Mouse (Mus musculus): ENCODE measurements around the gene Tmeff1.

The Tmeff1 gene

DNA sequence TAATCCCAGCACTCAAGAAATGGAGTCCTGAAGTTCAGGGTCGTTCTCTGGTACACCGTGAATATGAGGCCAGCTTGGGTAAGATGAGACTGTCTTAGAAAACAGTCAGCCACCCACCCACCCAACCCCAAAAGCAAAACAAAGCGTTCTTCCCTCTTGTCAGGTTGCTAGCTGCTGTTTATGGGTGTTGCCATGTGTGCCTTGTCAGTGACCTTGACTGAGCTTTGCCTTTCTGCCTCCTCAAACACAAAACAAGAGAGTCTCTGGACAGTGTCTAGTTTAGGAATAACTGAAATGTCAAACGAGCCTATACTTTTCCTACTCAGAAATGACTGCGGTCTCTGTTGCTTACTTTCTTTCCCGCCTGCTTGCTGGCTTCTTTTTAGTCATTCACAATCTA is 37.3 kb downstream of the Tmeff1 start:
- peak; percentile 58 for DNase-seq (ENCODE audit: low read depth, low spot score)

DNA sequence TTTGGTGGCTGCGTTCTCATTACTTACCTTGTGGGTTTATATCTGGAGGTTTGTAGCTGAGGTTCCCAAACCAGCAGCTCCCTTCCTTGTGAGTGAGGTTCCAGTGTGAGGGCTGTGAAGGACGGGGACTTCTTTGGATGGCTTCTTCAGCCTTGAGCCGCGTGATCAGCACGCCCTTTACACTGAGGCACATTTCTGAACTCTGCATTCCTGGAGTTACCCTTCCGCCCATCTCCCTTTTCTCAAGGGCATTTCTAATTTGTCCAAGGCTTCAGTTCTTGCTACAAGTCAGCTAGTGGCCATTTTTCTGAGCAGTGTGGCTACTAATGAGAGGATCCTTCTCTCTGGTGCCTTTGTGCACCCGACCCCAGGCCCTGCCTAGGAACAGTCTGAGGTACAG is 38.0 kb downstream of the Tmeff1 start:
- peak; percentile 39 for DNase-seq (ENCODE audit: low read depth, low spot score)

DNA sequence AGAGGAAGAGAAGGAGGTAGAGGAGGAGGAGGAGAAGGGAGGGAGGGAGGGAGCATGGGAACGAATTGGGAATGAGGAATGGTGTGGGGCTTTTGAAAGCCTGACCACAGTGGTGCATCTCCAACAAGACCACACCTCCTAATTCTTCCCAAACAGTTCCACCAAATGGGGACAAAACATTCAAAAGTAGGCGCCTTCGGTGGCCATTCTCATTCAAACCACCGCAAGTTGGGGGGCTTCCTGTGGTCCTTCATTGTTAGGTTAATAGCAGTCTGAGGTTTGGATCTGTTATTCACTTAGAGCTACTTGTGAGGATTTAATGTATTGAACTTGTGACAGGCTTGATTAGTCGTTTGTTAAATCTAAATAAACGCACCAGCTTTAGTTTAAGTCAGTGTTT is 40.0 kb downstream of the Tmeff1 start:
- peak; percentile 74 for DNase-seq (ENCODE audit: low read depth, low spot score)

DNA sequence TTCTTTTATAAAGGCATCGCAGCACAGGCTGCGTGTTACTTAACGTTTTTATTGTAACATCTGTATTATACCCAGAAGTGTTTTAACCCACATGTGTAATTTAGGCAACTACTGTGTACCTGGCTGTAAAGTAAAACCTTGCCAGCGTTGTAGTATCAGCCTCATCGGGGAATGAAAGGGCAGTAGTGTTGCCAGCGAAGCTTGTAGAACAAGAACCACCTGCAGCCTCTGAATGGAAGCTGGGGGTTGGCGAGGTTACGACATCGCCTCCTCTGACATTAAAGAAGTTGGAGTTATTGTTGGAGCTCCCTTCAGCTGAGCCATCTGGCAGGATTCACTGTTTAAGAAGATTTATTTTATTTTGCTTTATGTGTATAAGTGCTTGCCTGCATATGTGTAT is 40.9 kb downstream of the Tmeff1 start:
- no peak for DNase-seq (ENCODE audit: low read depth, low spot score)

DNA sequence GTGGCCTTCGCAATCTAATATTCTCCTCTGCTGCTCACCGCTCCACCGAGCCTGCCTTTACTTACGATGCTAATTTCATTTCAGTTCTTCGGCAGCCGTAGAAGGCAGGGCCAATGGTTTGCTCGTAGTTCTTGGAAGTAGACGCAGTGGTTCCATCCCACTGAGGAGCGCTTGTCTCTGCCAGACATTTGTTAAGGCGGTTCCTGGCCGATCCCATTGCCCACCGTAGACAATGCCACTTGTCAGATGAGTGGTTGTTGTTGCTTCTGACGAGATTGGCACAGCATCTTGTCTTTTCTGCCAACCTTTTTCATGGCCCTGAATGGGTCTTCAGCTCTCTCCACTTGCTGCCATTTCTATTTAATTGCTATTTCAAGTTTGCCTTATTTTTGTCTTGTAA is 44.5 kb downstream of the Tmeff1 start:
- DNase-seq (ENCODE audit: low read depth, low spot score), result no peak

DNA sequence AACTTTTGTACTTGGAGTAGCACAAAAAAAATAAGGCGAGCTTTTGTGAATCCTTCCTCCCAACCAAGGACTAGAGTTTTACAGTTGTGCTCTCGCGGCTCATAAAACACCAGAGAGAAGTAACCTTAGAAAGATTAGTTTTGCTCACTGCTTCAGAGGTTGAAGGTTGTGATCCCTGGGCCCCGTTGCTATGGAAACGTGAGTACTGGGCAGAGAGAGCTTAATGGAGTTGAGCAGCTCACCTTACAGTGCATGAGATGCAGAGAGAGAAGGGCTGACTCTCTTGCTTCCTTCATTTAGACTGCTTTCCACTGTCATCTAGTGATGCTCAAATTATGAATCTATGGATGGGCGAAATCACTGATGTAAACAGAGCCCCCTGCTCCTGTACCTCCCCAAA is 48.6 kb downstream of the Tmeff1 start:
- DNase-seq (ENCODE audit: low read depth, low spot score), result no peak

DNA sequence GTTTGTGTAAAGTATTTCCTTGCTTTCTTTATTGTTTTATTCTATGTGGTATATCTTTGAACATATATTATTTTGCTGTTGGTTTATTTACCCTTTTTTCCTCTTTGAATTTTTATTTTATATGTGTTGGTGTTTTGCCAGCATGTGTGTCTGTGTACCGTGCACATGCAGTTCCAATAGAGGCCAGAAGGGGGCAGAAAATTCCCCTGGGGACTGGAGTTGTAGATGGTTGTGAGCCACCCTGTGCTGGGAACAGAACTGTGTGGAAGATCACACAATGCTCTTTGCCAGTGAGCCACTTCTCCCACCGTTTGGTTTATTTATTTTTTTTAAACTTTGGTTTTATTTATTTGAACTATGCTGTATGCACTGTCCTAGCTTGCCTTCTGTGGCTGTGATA is 49.1 kb downstream of the Tmeff1 start:
- DNase-seq (ENCODE audit: low read depth, low spot score), result peak; percentile 63

DNA sequence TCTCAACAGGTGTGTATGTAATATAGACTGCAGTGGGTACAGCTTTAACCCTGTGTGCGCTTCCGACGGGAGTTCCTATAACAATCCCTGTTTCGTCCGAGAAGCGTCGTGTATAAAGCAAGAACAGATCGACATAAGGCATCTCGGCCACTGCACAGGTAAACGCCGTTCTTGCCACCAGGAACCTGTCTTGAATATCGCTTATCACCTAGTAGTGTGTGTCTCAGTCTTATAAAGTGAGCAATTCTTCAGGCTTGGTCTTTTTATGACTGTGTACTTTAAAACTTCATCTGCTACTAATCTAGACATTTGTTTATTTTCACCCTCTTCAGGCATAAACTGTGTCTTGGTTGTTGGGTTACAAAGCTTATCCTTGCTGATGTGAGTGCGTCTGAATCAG is 51.9 kb downstream of the Tmeff1 start:
- DNase-seq (ENCODE audit: low read depth, low spot score), result no peak

DNA sequence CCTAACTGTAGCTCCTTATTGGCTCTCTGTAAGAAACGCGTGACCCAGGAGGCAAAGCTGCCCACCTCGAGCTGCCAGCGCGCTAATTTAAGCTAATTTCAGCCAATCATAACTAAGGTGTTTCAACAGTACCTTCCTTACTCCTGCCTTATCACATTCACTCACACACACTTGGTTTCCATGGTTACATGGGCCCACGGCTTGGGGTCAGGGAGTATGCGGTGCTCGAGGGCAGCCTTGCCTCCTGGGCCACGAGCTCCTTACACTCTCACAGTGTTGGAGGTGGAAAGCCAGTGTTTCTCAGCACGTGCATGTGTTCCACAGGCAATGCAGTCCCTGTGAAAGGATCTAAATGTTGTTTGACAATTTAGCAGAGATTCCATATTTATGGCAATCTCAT is 53.2 kb downstream of the Tmeff1 start:
- no peak for DNase-seq (ENCODE audit: low read depth, low spot score)

DNA sequence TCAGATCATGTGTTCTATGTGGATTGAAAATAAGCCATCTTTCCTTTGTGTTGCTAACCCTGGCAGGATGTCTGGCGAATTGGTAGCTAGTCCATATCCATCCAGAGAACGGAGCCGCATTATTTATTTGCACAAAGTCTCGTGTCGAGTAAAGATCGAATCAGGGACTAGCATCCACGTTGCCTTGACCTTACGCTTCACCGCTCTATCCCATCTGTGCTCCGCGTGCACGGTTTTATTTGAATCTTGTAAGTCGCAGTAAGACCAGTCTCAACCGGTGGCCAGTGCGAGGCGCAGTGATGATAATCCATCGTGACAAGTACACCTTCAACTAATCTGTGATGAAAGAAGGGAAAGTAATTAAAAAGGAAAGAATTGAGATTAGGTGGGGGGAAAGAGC is 54.5 kb downstream of the Tmeff1 start:
- DNase-seq (ENCODE audit: low read depth, low spot score), result no peak

DNA sequence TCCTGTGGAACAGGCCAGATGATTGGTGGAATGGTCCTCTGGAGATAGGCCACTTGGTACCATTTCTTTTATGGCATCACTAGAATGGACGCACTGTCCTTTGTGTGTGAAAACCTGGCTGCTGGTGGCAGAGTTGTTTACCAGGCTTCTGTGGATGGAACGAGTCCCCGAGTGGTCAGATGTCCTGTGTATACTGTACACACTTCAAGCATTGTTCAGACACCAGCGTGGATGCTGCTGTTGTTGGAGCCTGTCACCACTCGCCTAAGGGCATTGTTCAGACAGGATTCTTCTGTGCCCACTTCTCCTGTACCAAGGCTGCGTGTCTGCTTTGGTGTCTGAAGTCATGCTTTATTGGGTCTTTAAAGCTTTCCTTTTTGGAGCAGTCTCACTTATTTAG is 58.8 kb downstream of the Tmeff1 start:
- DNase-seq (ENCODE audit: low read depth, low spot score), result no peak

DNA sequence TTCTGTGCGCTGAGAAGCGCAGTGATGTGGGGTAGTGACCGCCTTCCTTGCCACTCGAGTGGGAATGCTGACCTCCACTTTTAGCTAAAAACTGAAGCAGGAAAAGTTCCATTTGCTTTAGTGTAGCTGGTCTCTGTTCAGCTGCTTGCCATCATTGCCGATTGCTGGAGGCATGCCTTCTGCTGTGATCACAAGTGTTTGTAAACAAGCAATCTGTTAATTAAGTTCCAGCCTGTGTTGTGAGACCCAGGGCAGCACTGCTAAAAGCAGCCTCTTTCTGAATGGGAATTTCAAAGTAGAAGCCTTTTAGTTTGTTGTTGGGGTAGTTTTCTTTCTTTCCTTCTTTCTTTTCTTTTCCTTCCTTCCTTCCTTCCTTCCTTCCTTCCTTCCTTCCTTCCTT is 61.2 kb downstream of the Tmeff1 start:
- DNase-seq (ENCODE audit: low read depth, low spot score), result no peak

DNA sequence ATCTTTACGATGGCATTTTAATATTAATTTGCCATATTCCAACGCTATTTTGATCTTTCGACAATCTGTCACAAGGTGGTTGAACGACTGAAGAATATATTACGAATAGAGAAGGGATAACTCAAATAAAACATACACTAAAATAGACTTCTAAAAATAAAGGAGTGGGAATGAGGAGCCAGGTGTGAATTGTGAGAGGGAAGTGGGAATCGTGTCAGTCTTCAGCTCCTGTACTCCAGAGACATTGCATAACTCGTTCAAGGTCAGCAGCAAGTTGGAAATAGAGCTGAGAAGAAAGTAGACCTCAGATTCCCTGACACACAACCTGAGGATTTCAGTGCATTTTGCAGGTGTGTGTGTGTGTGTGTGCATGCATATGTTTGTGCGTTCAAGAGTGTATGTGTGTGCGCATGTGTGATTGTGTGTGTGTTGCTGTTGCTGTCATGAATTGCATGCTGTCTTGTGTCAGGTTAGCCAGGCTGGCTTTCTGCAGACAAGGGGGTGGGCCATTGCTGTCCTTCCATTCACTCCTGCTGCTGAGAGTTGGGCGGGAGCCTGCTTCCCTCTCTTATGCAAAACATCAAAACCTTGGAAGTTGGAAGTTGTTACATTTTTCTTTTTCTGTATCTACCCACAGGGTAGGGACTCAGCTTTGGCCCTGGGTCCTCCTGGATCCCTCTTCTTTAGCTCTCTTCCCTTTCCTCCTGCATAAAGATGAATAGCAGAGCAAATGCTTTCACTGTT is 65.8 kb downstream of the Tmeff1 start:
- DNase-seq (ENCODE audit: low read depth, low spot score), result no peak

DNA sequence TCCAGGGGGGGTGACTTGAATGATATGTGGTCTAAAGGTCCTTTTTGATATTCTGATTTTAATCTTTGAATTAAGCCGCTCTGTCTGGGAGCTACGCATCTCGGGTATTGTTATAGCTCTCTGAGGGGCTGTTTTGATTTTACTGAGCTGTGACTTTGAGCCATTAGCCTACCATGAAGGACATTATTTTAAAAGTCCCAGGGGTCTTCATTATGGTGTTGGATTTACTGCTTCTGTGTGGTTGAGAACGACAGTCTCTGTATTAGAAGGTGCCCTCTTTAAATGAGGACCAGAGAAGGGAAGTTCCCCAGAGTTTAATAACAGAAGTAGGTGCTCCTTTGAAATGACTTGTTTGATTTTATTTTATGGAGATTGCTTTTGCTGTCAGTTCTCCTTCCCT is 69.1 kb downstream of the Tmeff1 start:
- no peak for DNase-seq (ENCODE audit: low read depth, low spot score)

DNA sequence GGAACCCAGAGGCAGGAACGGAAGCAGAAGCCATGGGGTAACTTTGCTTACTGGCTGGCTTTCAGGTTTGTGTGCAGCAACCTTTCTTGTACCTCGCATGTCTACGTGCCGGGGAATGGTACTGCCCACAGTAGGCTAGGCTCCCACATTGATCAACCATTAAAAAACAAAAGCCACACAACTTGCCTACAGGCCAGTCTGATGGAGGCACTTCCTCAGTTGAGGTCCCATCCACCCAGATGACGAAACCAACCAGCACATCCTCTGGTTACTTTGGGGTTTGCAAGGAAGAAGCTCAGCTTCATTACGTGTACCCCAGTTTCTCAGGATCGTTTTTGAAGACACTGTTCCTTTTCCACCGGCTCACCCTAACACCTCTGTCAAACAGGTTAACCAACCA is 71.6 kb downstream of the Tmeff1 start:
- DNase-seq (ENCODE audit: low read depth, low spot score), result no peak

DNA sequence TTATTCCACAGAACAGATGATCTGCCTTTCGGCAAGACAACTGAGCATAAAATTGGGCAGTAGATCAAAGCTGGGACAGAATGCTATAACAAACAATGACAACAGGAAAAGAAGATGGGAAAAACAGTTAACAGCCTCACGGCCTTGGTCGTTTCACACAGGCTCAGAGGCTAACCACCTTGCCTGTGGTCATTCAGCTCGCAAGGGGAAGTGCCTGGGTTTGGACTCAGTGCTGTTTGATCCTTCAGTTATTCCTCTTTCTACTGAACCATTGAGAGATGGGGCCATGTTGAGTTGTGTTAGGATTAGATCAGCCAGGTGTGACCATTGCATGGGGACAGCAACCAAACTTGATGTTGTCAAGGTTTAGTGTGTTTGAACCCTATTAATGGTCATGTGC is 75.2 kb downstream of the Tmeff1 start:
- DNase-seq (ENCODE audit: low read depth, low spot score), result no peak

DNA sequence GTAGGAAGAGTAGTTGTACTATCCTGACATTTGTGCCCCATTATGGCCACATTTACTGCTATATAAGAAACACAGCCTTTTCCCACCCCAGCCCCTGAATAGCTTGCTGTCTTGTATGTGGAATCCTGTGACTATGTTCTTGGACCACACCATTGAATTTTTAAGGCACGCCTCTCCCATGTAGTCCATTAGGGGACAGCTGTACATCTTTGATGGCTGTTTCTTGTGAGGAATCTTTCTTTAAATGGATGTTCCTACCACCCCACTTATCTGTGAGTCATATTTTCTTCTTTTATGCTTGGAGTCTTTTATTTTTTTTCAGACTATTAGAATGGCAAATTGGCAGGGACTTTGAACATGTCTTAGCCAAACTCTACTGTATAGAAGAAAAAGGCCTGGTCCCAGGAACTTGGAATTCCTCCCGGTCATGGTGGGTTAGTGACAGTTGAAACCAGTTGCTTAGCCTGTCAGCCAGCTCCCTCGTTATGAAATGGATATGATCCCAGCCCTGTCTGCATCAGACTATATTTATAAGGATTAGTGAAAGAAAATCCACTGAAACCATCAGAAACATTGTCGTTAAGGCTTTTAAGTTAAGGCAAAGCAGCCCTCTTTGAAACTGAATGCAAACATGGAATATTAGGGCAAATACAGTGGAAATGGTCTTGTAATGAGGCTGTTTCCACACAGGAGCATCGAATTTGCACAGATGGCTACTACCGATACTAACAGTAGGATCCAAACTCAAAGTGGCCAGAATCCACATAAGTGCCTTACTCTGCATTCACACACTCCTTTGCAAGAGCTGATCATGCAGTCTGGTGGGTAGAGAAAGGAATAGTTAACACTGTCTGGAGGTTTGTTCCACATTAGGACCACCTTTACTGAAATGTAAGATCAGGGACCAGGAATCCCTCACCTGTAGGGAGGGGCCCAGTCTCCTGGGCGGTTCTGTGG is 75.9 kb downstream of the Tmeff1 start:
- DNase-seq (ENCODE audit: low read depth, low spot score), result no peak

DNA sequence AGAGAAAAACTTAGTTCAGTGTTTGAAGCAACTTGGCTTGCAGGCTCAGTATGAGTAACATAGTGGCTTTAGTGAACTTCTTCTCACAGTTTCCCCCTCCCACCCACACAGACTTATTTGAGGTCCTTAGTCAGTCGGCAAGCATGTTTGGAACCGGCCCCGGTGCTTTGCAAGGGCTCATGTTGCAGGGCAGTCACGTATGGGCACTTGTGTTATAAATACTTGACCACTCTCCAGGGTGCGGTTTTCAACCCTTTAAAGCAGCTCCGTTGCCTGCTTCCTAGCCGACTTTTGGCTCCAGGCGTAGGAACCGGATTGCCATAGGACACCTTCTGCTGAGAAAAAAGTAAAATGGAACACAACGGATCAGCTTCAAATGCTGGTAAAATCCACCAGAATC is 78.3 kb downstream of the Tmeff1 start, which contains the start of gene Cavin4:
TSS of gene Cavin4 (plus strand) at position 244 of the 400 bp plus-strand sequence.
- no peak for DNase-seq (ENCODE audit: low read depth, low spot score)

DNA sequence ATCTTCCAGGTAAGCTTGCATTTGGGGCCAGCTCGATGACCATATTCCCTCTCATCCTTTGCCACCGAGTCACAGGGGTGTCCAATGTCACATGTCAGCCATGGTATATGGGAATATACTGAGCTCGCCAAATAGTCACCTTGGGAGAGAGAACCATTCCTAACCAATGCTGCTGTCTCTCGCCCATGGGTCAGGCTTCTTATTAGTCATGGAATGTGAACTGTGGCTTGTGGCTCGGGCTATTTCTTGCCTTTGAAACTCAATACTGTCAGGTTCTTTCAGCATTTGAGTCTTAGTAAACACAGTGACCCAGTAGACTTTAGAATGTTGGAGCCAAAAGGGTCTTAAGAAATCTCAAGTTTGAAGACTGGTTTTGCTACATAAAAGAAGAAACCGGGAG is 79.0 kb downstream of the Tmeff1 start:
- no peak for DNase-seq (ENCODE audit: low read depth, low spot score)

DNA sequence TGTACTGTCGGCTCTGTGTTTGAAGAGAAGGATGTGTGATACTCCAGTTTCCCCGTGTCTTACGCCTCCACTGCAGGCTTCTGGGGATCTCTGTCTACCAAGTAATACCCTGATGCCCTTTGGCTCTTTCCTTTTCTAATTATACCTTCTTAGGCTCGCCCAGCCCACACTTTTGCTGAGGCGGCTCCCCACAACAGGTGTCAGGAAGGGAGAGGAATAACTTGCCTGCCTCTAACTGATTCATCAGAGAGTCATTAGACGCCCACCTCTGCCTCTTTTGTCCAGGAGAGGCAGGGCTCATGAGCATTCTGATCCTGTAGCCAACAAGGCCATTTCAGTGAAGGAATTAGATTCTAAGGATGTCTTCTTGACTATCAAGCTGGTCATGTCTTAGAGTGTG is 82.3 kb downstream of the Tmeff1 start:
- DNase-seq (ENCODE audit: low read depth, low spot score), result no peak

DNA sequence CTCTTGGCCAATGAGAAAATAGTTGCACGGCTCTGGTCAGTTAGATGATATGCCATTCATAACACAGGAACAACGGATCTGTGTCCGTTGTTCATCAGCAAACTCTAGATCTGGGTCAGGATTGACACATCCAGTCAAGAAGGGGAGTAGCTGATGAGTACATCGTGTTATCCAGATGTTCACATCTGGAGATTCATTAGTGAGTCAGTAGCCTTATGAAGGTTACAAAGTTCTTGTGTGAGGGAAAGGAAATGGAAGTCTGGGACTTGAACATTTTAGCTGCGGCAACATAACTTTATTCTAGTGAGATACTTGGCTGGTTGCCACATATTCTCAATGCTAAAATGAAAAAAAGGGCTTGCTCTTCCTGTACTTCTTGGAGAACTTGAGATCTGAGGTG is 87.9 kb downstream of the Tmeff1 start:
- DNase-seq (ENCODE audit: low read depth, low spot score), result no peak

DNA sequence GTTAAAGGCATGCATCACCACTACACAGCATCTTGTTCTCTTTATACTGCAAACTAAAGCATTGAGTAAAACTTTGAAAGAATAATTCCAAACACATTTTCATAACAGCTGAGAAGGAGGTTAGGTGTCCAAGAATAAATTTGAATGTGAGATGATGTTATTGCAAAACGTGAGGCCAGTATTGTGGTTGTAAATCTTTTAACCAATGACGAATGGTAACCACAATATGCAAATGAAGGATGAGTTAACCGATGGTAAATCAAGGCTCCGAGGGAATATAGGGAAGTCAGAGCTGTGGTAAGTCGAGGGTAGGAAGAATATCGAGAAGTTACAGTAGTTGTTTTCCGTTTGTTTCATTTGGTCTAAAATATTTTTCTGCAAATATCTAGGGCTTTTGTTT is 89.4 kb downstream of the Tmeff1 start:
- DNase-seq (ENCODE audit: low read depth, low spot score), result no peak

All from ES-CJ7 (cell line).